Mouse (Mus musculus) stomach, postnatal 0 days (tissue): Measurements from ENCODE around the gene Abcb9.

Source experiments
- CTCF ChIP-seq: IDR thresholded peaks from 2 replicates; pipeline ENCODE4 v1.5.1; 2016; ENCODE audit warnings: antibody characterized with exemption, low read depth, mild to moderate bottlenecking, moderate library complexity
- EP300 ChIP-seq: optimal IDR thresholded peaks from 2 replicates; pipeline ENCODE3; 2016; ENCODE audit warnings: antibody characterized with exemption

DNA sequence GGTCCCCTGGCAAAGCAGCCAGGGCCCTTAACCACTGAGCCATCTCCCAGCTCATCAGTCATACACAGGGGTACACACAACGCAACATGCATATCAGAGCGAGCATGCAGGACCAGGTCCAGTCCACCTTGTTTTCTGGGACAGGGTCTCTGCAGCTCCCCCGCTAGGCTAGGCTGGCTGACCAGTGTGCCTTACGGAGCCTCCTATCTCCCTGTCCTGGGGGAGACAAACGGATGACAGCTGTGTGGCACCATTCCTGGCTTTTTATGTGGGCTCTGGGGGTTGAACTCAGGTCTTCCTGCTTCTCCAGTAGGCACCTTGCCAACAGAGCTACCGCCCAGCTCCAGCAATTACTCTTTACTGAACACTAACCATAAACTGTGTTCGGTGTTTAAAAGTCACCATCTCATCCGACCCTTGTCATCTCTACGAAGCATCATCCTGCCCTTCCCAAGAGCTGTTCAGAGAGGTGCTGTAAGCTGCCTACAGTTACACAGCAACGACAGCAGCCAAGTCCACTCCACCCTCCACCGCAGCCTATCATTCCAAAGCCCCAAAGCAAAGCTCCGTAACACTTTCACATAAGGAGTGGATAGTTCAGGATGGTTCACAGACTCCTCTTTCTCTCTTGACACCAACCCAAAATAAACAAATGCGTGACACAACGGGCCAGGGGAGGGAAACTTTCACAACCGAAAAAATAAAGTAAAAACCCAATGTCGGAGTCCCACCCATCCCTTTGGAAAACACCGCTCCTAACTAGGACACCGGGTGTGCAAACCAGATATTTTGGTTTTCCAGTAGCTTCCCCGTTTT is 66.2 kb downstream of the Abcb9 start:
- TF ChIP-seq CTCF (no peak), EP300 (no peak)
